Mouse (Mus musculus): ENCODE measurements around the gene 2310061I04Rik. TPM values are rescaled to one million over a fixed set of nuclear protein-coding genes. Genes with fewer than 3 reads are reported as not detected.

Gene 2310061I04Rik
- polyA plus RNA-seq, 2 experiments, result 20.7 to 53.9 TPM

DNA sequence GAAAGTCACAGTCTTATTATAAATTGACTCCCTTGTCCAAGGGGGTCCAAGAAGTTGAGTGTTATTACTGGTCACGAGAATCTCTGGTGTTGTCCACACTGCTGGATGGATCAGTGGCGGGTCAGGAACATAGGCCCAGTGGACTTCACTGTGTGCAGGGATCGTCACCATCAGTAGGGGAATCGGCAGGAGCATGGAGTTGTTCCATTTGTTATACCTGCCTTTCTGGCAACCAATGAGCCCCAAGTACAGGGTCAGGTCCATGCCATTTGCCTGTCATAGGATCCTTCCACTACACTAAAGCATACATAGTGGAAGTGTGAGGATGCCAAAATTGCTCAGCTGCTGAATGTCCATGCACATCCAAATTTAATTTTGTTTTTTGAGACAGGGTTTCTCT is 35.4 kb upstream of the 2310061I04Rik start:
- 89% methylated on average over 4 of the region's 4 CpGs for WGBS
- no peak for DNase-seq (ENCODE audit: low spot score)
- peaks cover 34% of the 10 kb centered on the region for H3K36me3 ChIP-seq (ENCODE audit: control insufficient read depth, insufficient read depth, low read length)

DNA sequence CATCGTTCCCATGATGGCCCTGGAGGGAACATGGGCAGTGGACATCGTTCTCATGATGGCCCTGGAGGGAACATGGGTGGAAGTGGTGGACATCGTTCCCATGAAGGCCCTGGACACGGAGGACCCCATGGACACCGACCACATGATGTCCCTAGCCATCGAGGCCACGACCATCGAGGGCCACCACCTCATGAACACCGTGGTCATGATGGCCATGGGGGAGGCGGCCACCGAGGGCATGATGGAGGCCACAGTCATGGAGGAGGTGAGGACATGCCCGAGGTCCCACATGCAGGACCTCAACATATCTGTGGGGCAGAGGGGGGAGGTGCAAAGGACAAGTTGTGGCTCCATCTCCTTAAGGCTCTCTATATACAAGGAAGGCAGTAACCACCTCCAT is 33.4 kb upstream of the 2310061I04Rik start:
- TF ChIP-seq POLR2A (IDR thresholded peaks at IDR 0.05; ENCODE audit: borderline replicate concordance, extremely low read depth, insufficient read depth, insufficient read length), result no peak
- H3K9ac ChIP-seq (ENCODE audit: low read depth, low read length, severe bottlenecking), result no peak overlapping the region
- H3K4me3 ChIP-seq (replicated peaks; ENCODE audit: low read length), result no peak overlapping the region
- H3K27ac ChIP-seq (replicated peaks; ENCODE audit: low read depth, low read length), result no peak overlapping the region
- no peak for ATAC-seq (ENCODE audit: low FRiP score, low read depth)
- 93% methylated on average over 12 of the region's 12 CpGs for WGBS
- DNase-seq (ENCODE audit: low spot score), result no peak
- H3K4me2 ChIP-seq (replicated peaks; ENCODE audit: low read depth, low read length, severe bottlenecking), result no peak overlapping the region
- no peaks in the 10 kb centered on the region for H3K9me3 ChIP-seq (ENCODE audit: control insufficient read depth, low read length)
- peaks cover 49% of the 10 kb centered on the region for H3K36me3 ChIP-seq (ENCODE audit: control insufficient read depth, insufficient read depth, low read length)
- H3K4me1 ChIP-seq (ENCODE audit: control insufficient read depth, insufficient read depth, low read length), result no peaks in the 10 kb centered on the region
- no peaks in the 10 kb centered on the region for H3K27me3 ChIP-seq (ENCODE audit: control insufficient read depth, insufficient read depth, low read length)

More for the DNA sequence above, 35.4 kb upstream of the 2310061I04Rik start:
- Histone ChIP-seq H3K27ac (replicated peaks; ENCODE audit: low read depth, low read length) (no peak overlapping the region), H3K4me2 (replicated peaks; ENCODE audit: low read depth, low read length, severe bottlenecking) (no peak overlapping the region), H3K9ac (ENCODE audit: low read depth, low read length, severe bottlenecking) (no peak overlapping the region), H3K4me1 (ENCODE audit: control insufficient read depth, insufficient read depth, low read length) (no peaks in the 10 kb centered on the region), H3K27me3 (ENCODE audit: control insufficient read depth, insufficient read depth, low read length) (no peaks in the 10 kb centered on the region), H3K9me3 (ENCODE audit: control insufficient read depth, low read length) (no peaks in the 10 kb centered on the region), H3K4me3 (replicated peaks; ENCODE audit: low read length) (no peak overlapping the region)
- no peak for TF ChIP-seq POLR2A (IDR thresholded peaks at IDR 0.05; ENCODE audit: borderline replicate concordance, extremely low read depth, insufficient read depth, insufficient read length)
- ATAC-seq (ENCODE audit: low FRiP score, low read depth), result no peak

DNA sequence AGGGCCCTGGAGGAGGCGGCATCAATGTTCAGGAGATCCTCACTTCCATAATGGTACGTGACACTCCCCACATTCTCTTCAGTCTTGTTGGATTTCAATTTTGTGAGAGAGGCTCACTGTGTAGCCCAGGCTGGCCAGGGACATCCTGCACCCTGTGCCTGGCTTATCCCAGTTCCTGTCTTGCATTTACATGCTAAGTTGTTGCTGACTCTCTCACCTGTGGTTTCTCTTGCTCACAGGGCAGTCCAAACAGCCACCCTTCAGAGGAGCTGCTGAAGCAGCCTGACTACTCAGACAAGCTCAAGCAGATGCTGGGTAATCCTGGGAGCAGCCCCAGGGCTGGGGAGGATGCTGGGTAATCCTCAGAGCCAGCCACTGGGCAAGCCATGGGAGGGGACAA is 32.3 kb upstream of the 2310061I04Rik start:
- no peak overlapping the region for H3K9ac ChIP-seq (ENCODE audit: low read depth, low read length, severe bottlenecking)
- ATAC-seq (ENCODE audit: low FRiP score, low read depth) (no peak), DNase-seq (ENCODE audit: low spot score) (no peak)
- no peak overlapping the region for H3K4me2 ChIP-seq (replicated peaks; ENCODE audit: low read depth, low read length, severe bottlenecking)
- H3K27ac ChIP-seq (replicated peaks; ENCODE audit: low read depth, low read length), result no peak overlapping the region
- H3K27me3 ChIP-seq (ENCODE audit: control insufficient read depth, insufficient read depth, low read length), result no peaks in the 10 kb centered on the region
- peaks cover 60% of the 10 kb centered on the region for H3K36me3 ChIP-seq (ENCODE audit: control insufficient read depth, insufficient read depth, low read length)
- no peaks in the 10 kb centered on the region for H3K9me3 ChIP-seq (ENCODE audit: control insufficient read depth, low read length)
- H3K4me1 ChIP-seq (ENCODE audit: control insufficient read depth, insufficient read depth, low read length), result no peaks in the 10 kb centered on the region
- H3K4me3 ChIP-seq (replicated peaks; ENCODE audit: low read length), result no peak overlapping the region
- WGBS, result 94% methylated on average over 2 of the region's 2 CpGs
- no peak for TF ChIP-seq POLR2A (IDR thresholded peaks at IDR 0.05; ENCODE audit: borderline replicate concordance, extremely low read depth, insufficient read depth, insufficient read length)

DNA sequence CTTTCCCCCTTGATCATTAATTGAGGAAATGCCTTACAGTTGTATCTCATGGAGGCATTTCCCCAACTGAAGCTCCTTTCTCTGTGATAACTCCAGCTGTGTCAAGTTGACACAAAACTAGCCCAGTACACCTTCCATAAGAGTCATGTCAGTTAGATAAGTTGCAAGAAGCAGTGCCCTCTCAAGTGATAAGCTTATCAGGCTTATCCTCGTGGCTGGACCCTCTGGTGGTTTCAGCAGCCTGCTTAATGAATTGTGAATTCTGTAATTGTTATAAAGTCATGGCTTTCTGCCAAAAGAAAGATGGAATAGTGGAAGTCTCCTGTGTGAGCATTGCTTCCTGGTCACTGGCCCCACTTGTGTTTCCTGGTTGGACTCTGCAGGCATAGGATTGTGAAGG is 30.2 kb upstream of the 2310061I04Rik start:
- DNase-seq (ENCODE audit: low spot score) (no peak), ATAC-seq (ENCODE audit: low FRiP score, low read depth) (no peak)
- Histone ChIP-seq H3K4me1 (ENCODE audit: control insufficient read depth, insufficient read depth, low read length) (no peaks in the 10 kb centered on the region), H3K4me2 (replicated peaks; ENCODE audit: low read depth, low read length, severe bottlenecking) (no peak overlapping the region), H3K9ac (ENCODE audit: low read depth, low read length, severe bottlenecking) (no peak overlapping the region), H3K27me3 (ENCODE audit: control insufficient read depth, insufficient read depth, low read length) (no peaks in the 10 kb centered on the region), H3K9me3 (ENCODE audit: control insufficient read depth, low read length) (no peaks in the 10 kb centered on the region), H3K36me3 (ENCODE audit: control insufficient read depth, insufficient read depth, low read length) (peaks cover 78% of the 10 kb centered on the region), H3K4me3 (replicated peaks; ENCODE audit: low read length) (no peak overlapping the region), H3K27ac (replicated peaks; ENCODE audit: low read depth, low read length) (no peak overlapping the region)
- no peak for TF ChIP-seq POLR2A (IDR thresholded peaks at IDR 0.05; ENCODE audit: borderline replicate concordance, extremely low read depth, insufficient read depth, insufficient read length)
- 86% methylated on average over 1 of the region's 1 CpGs for WGBS

DNA sequence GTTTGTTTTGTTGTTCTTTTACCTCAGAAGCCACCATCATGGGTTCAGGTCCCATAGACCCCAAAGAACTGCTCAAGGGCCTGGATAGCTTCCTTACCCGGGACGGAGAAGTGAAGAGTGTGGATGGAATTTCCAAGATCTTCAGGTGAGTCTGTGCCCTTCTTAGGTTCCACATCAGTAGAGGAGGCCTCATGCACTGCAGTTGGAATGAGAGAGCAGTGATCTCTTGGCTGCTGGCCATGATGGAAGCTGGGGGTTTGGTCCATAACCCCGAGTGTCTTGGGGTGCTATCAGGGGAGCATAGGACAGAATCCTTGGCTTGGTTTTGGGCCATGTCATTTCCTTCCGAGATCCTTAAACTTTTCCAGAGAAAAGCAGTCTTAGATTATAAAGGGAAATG is 26.1 kb upstream of the 2310061I04Rik start:
- Histone ChIP-seq H3K27me3 (ENCODE audit: control insufficient read depth, insufficient read depth, low read length) (no peaks in the 10 kb centered on the region), H3K9ac (ENCODE audit: low read depth, low read length, severe bottlenecking) (no peak overlapping the region), H3K4me1 (ENCODE audit: control insufficient read depth, insufficient read depth, low read length) (peaks cover 11% of the 10 kb centered on the region), H3K9me3 (ENCODE audit: control insufficient read depth, low read length) (no peaks in the 10 kb centered on the region), H3K4me2 (replicated peaks; ENCODE audit: low read depth, low read length, severe bottlenecking) (no peak overlapping the region), H3K36me3 (ENCODE audit: control insufficient read depth, insufficient read depth, low read length) (peaks cover 65% of the 10 kb centered on the region), H3K27ac (replicated peaks; ENCODE audit: low read depth, low read length) (no peak overlapping the region), H3K4me3 (replicated peaks; ENCODE audit: low read length) (no peak overlapping the region)
- 88% methylated on average over 4 of the region's 4 CpGs for WGBS
- no peak for TF ChIP-seq POLR2A (IDR thresholded peaks at IDR 0.05; ENCODE audit: borderline replicate concordance, extremely low read depth, insufficient read depth, insufficient read length)
- DNase-seq (ENCODE audit: low spot score), result no peak
- no peak for ATAC-seq (ENCODE audit: low FRiP score, low read depth)

DNA sequence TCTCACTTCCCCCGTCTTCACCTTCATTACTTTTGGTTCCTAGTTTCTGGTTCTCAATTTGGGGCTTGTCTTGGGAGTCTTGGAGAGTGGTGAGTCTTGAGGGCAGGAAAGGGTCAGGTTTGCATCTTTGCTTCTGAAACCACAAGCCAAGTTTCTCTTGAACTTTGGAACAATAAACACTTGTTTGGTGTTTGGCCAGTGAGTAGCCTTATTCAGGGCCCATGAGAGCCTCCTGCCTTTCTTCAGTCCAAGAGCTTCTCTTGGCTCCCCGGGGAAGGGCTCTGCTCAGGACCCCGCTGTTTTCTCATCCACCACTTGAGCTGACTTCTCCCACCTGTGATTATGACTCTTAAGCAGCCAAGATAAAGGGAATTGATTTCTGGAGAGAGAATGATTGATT is 25.3 kb upstream of the 2310061I04Rik start:
- ATAC-seq (ENCODE audit: low FRiP score, low read depth) (no peak), DNase-seq (ENCODE audit: low spot score) (no peak)
- Histone ChIP-seq H3K4me2 (replicated peaks; ENCODE audit: low read depth, low read length, severe bottlenecking) (no peak overlapping the region), H3K27ac (replicated peaks; ENCODE audit: low read depth, low read length) (no peak overlapping the region), H3K9me3 (ENCODE audit: control insufficient read depth, low read length) (no peaks in the 10 kb centered on the region), H3K27me3 (ENCODE audit: control insufficient read depth, insufficient read depth, low read length) (no peaks in the 10 kb centered on the region), H3K4me3 (replicated peaks; ENCODE audit: low read length) (no peak overlapping the region), H3K9ac (ENCODE audit: low read depth, low read length, severe bottlenecking) (no peak overlapping the region), H3K4me1 (ENCODE audit: control insufficient read depth, insufficient read depth, low read length) (peaks cover 11% of the 10 kb centered on the region), H3K36me3 (ENCODE audit: control insufficient read depth, insufficient read depth, low read length) (peaks cover 62% of the 10 kb centered on the region)
- TF ChIP-seq POLR2A (IDR thresholded peaks at IDR 0.05; ENCODE audit: borderline replicate concordance, extremely low read depth, insufficient read depth, insufficient read length), result no peak
- 86% methylated on average over 3 of the region's 3 CpGs for WGBS
